Mouse (Mus musculus) brain, embryonic 14.5 days (tissue): ENCODE data around the gene Cnpy1.

Source experiments
- CTCF ChIP-seq: fragments of 200-500 bp; IDR thresholded peaks from 2 replicates; pipeline ENCODE4 v1.5.1; 2012; ENCODE audit warnings: inconsistent platforms, mild to moderate bottlenecking, moderate library complexity, borderline replicate concordance; ENCODE audit not compliant: insufficient read depth, insufficient read length; ENCODE audit errors: extremely low read depth
- POLR2A ChIP-seq: fragments of 200-500 bp; IDR thresholded peaks from 2 replicates; pipeline ENCODE4 v1.6.1; 2012; ENCODE audit warnings: mild to moderate bottlenecking, inconsistent platforms, borderline replicate concordance; ENCODE audit not compliant: poor library complexity, insufficient read depth, insufficient read length, severe bottlenecking; ENCODE audit errors: extremely low read depth

DNA sequence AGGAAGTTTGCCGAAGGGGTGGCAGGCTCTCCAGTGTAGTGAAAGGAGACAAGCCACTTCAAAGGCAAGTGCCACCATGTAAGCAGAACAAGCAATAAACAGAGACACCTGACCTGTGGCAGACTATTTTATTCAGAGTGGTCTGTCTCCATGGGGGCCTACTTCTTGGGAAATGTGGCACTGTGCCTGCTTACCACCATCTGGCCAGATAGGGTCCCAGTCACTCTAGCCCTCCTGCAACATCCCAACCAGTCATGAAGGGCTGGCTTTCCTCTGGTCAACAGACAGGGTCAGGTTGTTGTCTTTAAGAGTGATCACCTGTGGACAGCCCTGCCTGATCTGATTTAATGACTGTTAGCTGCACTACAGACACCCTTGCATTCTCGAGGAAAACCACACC, 50.1 kb downstream of the Cnpy1 start:
- no peak for TF ChIP-seq CTCF
- TF ChIP-seq POLR2A: no peak
